Mouse (Mus musculus): ENCODE data around the gene Shmt1.

- no peak for TF ChIP-seq CTCF (IDR thresholded peaks at IDR 0.05; ENCODE audit: borderline replicate concordance, extremely low read depth, insufficient read depth, insufficient read length)
- no peak for TF ChIP-seq POLR2A (IDR thresholded peaks at IDR 0.05; ENCODE audit: borderline replicate concordance, extremely low read depth, insufficient read depth, insufficient read length, poor library complexity, severe bottlenecking)
Observed at GRCm38 (mm10) chr11:60830433-60831052, 19.0 kb upstream of the Shmt1 start, which contains the start of gene Dhrs7b.
